Mouse (Mus musculus) heart, embryonic 10.5 days (tissue): ENCODE data around the gene Fam32a. TPM values are rescaled to one million over a fixed set of nuclear protein-coding genes. Genes with fewer than 3 reads are reported as not detected.
A peak's percentile ranks its signal among the peaks of the same experiment; 100 is the strongest.

Experiments used
- DNase-seq: peaks from one replicate; pipeline ENCODE4 v3.0.0-alpha.2; 2017; ENCODE audit warnings: low spot score
- H3K27ac ChIP-seq: fragments of 300-500 bp; sonication (generic); 2 replicates; pipeline ENCODE4 v1.5.1; 2016; ENCODE audit warnings: mild to moderate bottlenecking
- H3K27me3 ChIP-seq: fragments of 300-500 bp; sonication (generic); 2 replicates; pipeline ENCODE4 v1.6.1; 2016; ENCODE audit warnings: mild to moderate bottlenecking; ENCODE audit not compliant: poor library complexity, insufficient read depth, severe bottlenecking
- H3K36me3 ChIP-seq: fragments of 300-500 bp; sonication (generic); 2 replicates; pipeline ENCODE4 v1.6.1; 2016; ENCODE audit warnings: mild to moderate bottlenecking, moderate library complexity
- H3K4me1 ChIP-seq: fragments of 300-500 bp; sonication (generic); 2 replicates; pipeline ENCODE4 v1.6.1; 2016; ENCODE audit warnings: mild to moderate bottlenecking
- H3K4me3 ChIP-seq: fragments of 300-500 bp; sonication (generic); 2 replicates; pipeline ENCODE4 v1.5.1; 2016; ENCODE audit warnings: mild to moderate bottlenecking, moderate library complexity
- H3K9me3 ChIP-seq: fragments of 300-500 bp; sonication (generic); 2 replicates; pipeline ENCODE4 v1.6.1; 2016; ENCODE audit warnings: mild to moderate bottlenecking, moderate library complexity
- WGBS: fragments of 180-500 bp; shearing (Covaris S2); methylation state at CpG from one replicate; pipeline ENCODE4 v1.1.7; 2016; 5-methylcytosine and 5-hydroxymethylcytosine counted together
- polyA plus RNA-seq: library from polyadenylated mRNA; unstranded; fragments of >200 nt; fragmentation: Nextera tagmentation; extraction: Ambion mirVana; gene quantifications from 2 replicates; pipeline ENCODE4 v1.2.1, GENCODE M21; 2016

The Fam32a gene
- polyA plus RNA-seq, 1 experiment from 2014 or later: 55.4 TPM

GRCm38 (mm10) chr8:72212751-72213150, 6.8 kb upstream of the Fam32a start, which contains the start of gene Cib3:
Cib3 (minus strand) TSS chr8:72212837.
- Histone ChIP-seq H3K27me3 (peaks cover 12% of the 10 kb centered on the region; the same call in 1 of the 2 replicates), H3K27ac (no peak within 1 kb of the TSS), H3K36me3 (no peaks in the 10 kb centered on the region), H3K9me3 (no peaks in the 10 kb centered on the region), H3K4me1 (no peaks in the 10 kb centered on the region), H3K4me3 (no peak within 1 kb of the TSS)
- no peak for DNase-seq
- WGBS: 62% methylated on average over 4 of the region's 4 CpGs

- DNase-seq: no peak
- 81% methylated on average over 4 of the region's 4 CpGs for WGBS
- H3K27me3 ChIP-seq: peaks cover 12% of the 10 kb centered on the region; the same call in 1 of the 2 replicates
- no peaks in the 10 kb centered on the region for H3K4me1 ChIP-seq
- H3K27ac ChIP-seq: no peak within 1 kb of the TSS
- no peaks in the 10 kb centered on the region for H3K36me3 ChIP-seq
- H3K4me3 ChIP-seq: no peak within 1 kb of the TSS
- no peaks in the 10 kb centered on the region for H3K9me3 ChIP-seq
Measured at GRCm38 (mm10) chr8:72213536-72213935, 6.0 kb upstream of the Fam32a start, which contains the start of gene Gm11034. Gm11034 (minus strand) TSS chr8:72213636.

- H3K4me1 ChIP-seq: no peaks in the 10 kb centered on the region
- H3K36me3 ChIP-seq: no peaks in the 10 kb centered on the region
- no peak overlapping the region for H3K27ac ChIP-seq
- H3K4me3 ChIP-seq: no peak overlapping the region
- peaks cover 12% of the 10 kb centered on the region; the same call in 1 of the 2 replicates for H3K27me3 ChIP-seq
- 30% methylated on average over 2 of the region's 2 CpGs for whole genome bisulfite sequencing
- no peaks in the 10 kb centered on the region for H3K9me3 ChIP-seq
- no peak for DNase-seq
Measured at GRCm38 (mm10) chr8:72215060-72215459, 4.5 kb upstream of the Fam32a start.

DNA sequence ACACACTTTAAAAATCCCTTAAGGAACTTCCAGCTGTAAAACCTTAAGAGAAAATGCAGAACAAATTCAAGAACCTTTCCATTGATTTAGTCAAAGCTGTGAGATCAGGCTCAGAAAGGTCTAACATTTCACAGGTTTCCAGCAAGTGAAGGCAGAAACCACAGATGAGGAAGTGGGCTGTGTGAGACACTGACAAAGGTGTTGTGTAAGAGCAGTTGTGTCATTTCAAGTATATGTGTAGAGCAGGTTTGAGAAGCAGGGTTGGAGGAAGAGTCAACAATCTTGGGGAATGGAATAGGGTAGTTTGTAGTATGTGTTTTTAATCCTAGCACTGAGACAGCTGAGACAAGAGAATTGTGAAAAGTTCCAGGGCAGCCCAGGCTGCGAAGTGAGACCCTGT, 3.7 kb upstream of the Fam32a start:
- Histone ChIP-seq H3K36me3 (0 out of 2 replicates have a peak, but pooled peaks cover 3% of the 10 kb centered on the region), H3K4me3 (no peak overlapping the region), H3K27ac (no peak overlapping the region), H3K4me1 (peaks cover 7% of the 10 kb centered on the region), H3K9me3 (no peaks in the 10 kb centered on the region), H3K27me3 (peaks cover 12% of the 10 kb centered on the region; the same call in 1 of the 2 replicates)
- DNase-seq: no peak
- WGBS: 42% methylated on average over 1 of the region's 1 CpGs

DNA sequence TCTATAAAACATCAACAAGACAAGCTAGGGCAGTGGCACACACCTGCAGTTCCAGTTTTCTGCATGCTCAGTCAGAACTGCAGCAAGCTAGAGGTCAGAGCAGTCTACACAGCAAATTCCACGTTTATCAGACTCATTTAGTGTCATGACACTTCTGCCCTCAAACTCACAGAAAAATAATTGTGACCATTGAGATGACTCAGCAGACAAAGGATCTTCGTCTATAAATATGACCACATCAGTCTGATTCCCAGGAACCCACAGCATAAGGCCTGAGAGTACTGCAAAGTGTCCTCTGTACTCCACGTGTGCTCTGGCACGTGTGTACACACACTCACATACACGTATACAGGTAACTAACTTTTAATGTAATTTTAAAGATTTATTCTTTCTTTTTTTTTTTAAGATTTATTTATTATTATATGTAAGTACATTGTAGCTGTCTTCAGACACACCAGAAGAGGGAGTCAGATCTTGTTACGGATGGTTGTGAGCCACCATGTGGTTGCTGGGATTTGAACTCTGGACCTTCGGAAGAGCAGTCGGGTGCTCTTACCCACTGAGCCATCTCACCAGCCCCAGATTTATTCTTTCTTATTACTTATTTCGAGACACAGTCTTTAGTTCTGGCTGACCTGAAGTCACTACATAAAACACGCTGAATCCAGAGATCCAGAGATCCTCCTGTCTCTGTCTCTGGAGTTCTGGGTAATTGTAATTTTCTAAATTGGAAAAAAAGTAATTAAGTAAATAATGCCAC, 569 bp upstream of the Fam32a start:
- Histone ChIP-seq H3K4me1 (peaks cover 14% of the 10 kb centered on the region), H3K27ac (peak overlapping the region; percentile 91), H3K36me3 (peaks cover 32% of the 10 kb centered on the region), H3K9me3 (no peaks in the 10 kb centered on the region), H3K4me3 (peak overlapping the region; percentile 79), H3K27me3 (peaks cover 12% of the 10 kb centered on the region; the same call in 1 of the 2 replicates)
- WGBS: 77% methylated on average over 10 of the region's 10 CpGs
- no peak for DNase-seq

DNA sequence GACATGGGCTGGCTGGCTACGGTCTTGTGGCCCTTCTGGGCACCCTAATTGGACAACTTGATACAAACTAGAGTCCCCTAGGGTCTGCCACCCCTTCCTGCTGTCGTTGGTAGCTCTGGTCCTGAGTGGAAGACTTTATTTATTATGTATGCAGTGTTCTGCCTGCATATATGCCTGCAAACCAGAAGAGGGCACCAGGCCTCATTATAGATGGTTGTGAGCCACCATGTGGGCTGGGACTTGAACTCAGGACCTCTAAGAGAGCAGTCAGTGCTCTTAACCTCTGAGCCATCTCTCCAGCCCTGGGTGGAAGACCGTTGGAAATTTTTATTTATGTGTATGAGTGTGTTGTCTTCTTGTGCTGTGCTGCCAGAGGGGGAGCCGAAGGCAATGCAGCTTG, 1.2 kb downstream of the Fam32a start:
- 89% methylated on average over 4 of the region's 4 CpGs for WGBS
- H3K9me3 ChIP-seq: no peaks in the 10 kb centered on the region
- H3K36me3 ChIP-seq: peaks cover 35% of the 10 kb centered on the region
- H3K27ac ChIP-seq: no peak overlapping the region
- H3K4me1 ChIP-seq: peaks cover 14% of the 10 kb centered on the region
- peak overlapping the region; percentile 79 for H3K4me3 ChIP-seq
- peaks cover 12% of the 10 kb centered on the region; the same call in 1 of the 2 replicates for H3K27me3 ChIP-seq
- DNase-seq: no peak

DNA sequence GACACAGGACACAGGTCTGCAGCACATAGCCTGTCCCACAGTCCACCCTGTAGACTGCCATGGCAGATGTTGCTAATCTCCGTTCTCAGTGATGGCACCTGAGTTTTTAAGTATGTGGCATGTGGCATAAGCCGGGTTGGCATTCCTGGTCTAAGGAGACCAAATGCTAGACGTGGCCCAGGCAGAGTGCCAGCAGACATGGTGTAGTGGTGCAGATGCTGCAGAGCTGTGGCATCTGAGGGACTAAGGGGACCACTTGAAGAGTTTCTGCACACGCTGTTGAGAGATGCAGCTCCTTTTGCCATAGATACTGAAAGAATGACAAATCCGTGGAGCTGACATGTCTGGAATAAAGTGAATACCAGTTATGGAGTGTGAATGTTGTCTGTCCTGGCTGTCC, 3.1 kb downstream of the Fam32a start:
- DNase-seq: no peak
- Histone ChIP-seq H3K36me3 (peaks cover 35% of the 10 kb centered on the region), H3K9me3 (no peaks in the 10 kb centered on the region), H3K27me3 (no peaks in the 10 kb centered on the region), H3K27ac (no peak overlapping the region), H3K4me3 (no peak overlapping the region), H3K4me1 (peaks cover 14% of the 10 kb centered on the region)
- 89% methylated on average over 5 of the region's 5 CpGs for WGBS

DNA sequence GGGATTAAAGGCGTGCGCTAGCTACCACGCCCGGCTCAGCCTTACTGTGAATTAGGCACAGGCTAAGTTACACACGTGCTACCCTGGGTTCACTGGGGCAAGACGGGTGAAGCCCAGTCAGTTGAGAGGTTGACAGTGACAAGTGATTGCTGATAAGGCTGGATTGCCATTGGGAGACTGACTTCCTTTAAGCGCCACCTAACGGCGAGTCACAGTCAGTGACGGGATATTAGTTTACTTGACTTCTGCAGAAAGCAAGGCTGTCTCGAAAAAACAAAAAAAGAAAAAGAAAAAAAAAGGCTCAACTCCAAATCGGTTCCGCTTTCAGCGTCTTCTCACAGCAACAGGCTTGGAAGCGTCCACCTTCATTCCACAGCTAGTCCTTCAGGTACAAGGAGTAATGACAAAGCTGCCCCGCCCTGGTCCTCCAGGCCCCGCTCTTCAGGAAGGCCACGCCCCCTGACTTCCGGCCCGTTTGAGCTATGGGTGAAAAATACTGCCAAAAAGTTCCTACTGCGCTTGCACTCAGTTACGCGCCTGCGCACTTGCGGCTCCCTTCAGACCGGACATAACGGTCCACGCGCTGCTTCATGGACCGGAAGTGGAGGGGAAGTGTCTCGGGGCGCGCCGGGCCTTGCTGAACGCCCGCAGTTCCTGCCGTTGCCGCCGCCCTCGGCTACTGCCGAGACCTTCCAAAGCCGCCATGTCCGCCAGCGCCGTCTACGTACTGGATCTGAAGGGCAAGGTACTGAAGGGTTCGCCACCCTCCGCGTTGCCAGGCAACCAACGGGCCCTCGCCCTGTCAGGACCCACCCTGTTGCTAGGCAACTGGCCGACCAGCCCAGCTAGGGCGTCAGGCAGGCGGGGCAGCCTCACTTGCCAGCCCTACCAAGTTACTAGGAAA, 20.2 kb downstream of the Fam32a start, which contains the start of gene Ap1m1:
Gene Ap1m1 (plus strand): TSS at position 520 of the 904 bp plus-strand sequence.
- Histone ChIP-seq H3K4me1 (peaks cover 17% of the 10 kb centered on the region), H3K27me3 (no peaks in the 10 kb centered on the region), H3K9me3 (no peaks in the 10 kb centered on the region), H3K27ac (peak within 1 kb of the TSS; percentile 95), H3K4me3 (peak within 1 kb of the TSS; percentile 83), H3K36me3 (peaks cover 18% of the 10 kb centered on the region)
- WGBS: under 1% methylated on average over 54 of the region's 54 CpGs
- DNase-seq: peak; percentile 99

GRCm38 (mm10) chr8:72240403-72240763, 20.9 kb downstream of the Fam32a start:
- DNase-seq: no peak
- WGBS: 2% methylated on average over 24 of the region's 24 CpGs
- H3K4me3 ChIP-seq: peak overlapping the region; percentile 83
- peaks cover 17% of the 10 kb centered on the region for H3K4me1 ChIP-seq
- peak overlapping the region; percentile 95 for H3K27ac ChIP-seq
- H3K36me3 ChIP-seq: peaks cover 18% of the 10 kb centered on the region
- H3K27me3 ChIP-seq: no peaks in the 10 kb centered on the region
- H3K9me3 ChIP-seq: no peaks in the 10 kb centered on the region

GRCm38 (mm10) chr8:72240951-72241350, 21.4 kb downstream of the Fam32a start:
- peaks cover 17% of the 10 kb centered on the region for H3K4me1 ChIP-seq
- H3K36me3 ChIP-seq: peaks cover 21% of the 10 kb centered on the region
- H3K27me3 ChIP-seq: no peaks in the 10 kb centered on the region
- DNase-seq: no peak
- H3K27ac ChIP-seq: peak overlapping the region; percentile 95; the same call in 1 of the 2 replicates
- peak overlapping the region; percentile 83 for H3K4me3 ChIP-seq
- H3K9me3 ChIP-seq: no peaks in the 10 kb centered on the region
- WGBS: 69% methylated on average over 7 of the region's 7 CpGs

DNA sequence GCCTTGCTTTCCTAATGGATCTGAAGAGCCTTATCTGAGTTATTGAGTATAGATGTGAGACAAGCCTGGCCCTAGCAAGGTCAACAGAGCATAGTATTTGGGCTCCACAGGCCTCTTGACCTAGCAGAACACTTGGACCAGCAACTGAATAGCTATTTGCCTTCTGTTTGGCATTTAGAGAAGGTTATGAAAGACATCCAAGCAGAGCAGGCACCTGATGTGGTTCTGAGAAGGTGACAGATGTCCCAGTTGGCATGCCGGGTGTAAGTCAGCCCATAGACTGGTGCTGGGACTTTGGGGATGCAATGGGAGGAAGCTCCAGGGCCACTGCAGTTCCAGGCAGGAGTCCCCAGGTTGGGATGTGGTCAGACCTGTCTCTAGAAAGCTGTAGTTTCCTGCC, 22.7 kb downstream of the Fam32a start:
- Histone ChIP-seq H3K9me3 (no peaks in the 10 kb centered on the region), H3K27me3 (no peaks in the 10 kb centered on the region), H3K4me1 (peaks cover 17% of the 10 kb centered on the region), H3K36me3 (peaks cover 32% of the 10 kb centered on the region), H3K27ac (no peak overlapping the region), H3K4me3 (no peak overlapping the region)
- WGBS: 83% methylated on average over 1 of the region's 1 CpGs
- DNase-seq: no peak

GRCm38 (mm10) chr8:72244610-72245009, 25.1 kb downstream of the Fam32a start:
- WGBS: 53% methylated on average over 2 of the region's 2 CpGs
- H3K4me1 ChIP-seq: peaks cover 17% of the 10 kb centered on the region
- H3K9me3 ChIP-seq: no peaks in the 10 kb centered on the region
- DNase-seq: no peak
- H3K36me3 ChIP-seq: peaks cover 38% of the 10 kb centered on the region
- no peak overlapping the region for H3K4me3 ChIP-seq
- H3K27me3 ChIP-seq: no peaks in the 10 kb centered on the region
- no peak overlapping the region for H3K27ac ChIP-seq
